Mouse (Mus musculus) lung, postnatal 0 days (tissue): Measurements from ENCODE around the gene Neurl1b. TPM values are rescaled to one million over a fixed set of nuclear protein-coding genes. Genes with fewer than 3 reads are reported as not detected.
A peak's percentile ranks its signal among the peaks of the same experiment; 100 is the strongest.

ENCODE experiments used
- ATAC-seq: fragments of 200-750 bp; cut with Nextera tagmentation; 2 replicates; pipeline ENCODE4 v1.8.0; 2017; ENCODE audit warnings: moderate library complexity
- DNase-seq: peaks from one replicate; pipeline ENCODE4 v3.0.0-alpha.2; 2016; ENCODE audit warnings: low spot score
- H3K27ac ChIP-seq: fragments of 300-500 bp; sonication (generic); 2 replicates; pipeline ENCODE4 v1.5.1; 2014; ENCODE audit warnings: antibody characterized with exemption, mild to moderate bottlenecking, low read length, mixed read lengths
- H3K27me3 ChIP-seq: fragments of 300-500 bp; sonication (generic); replicated peaks from 2 replicates; pipeline ENCODE4 v1.6.1; 2014; ENCODE audit warnings: low read length, mixed read lengths; ENCODE audit not compliant: insufficient read depth
- H3K36me3 ChIP-seq: fragments of 300-500 bp; sonication (generic); 2 replicates; pipeline ENCODE4 v1.6.1; 2014; ENCODE audit warnings: low read length, mixed read lengths; ENCODE audit not compliant: insufficient read depth
- H3K4me1 ChIP-seq: fragments of 300-500 bp; sonication (generic); 2 replicates; pipeline ENCODE4 v1.6.1; 2014; ENCODE audit warnings: antibody characterized with exemption, low read depth, low read length, mixed read lengths; ENCODE audit not compliant: insufficient read depth
- H3K4me2 ChIP-seq: fragments of 300-500 bp; sonication (generic); replicated peaks from 2 replicates; pipeline ENCODE4 v1.6.1; 2014; ENCODE audit warnings: low read depth, mild to moderate bottlenecking, low read length, moderate library complexity, mixed read lengths
- H3K4me3 ChIP-seq: fragments of 300-500 bp; sonication (generic); 2 replicates; pipeline ENCODE4 v1.5.1; 2014; ENCODE audit warnings: low read depth, low read length
- H3K9ac ChIP-seq: fragments of 300-500 bp; sonication (generic); replicated peaks from 2 replicates; pipeline ENCODE4 v1.6.1; 2014; ENCODE audit warnings: low read depth, mild to moderate bottlenecking
- H3K9me3 ChIP-seq: fragments of 300-500 bp; sonication (generic); 2 replicates; pipeline ENCODE4 v1.6.1; 2016; ENCODE audit warnings: low read length, mixed read lengths
- CTCF ChIP-seq: IDR thresholded peaks from 2 replicates; pipeline ENCODE4 v1.5.1; 2016; ENCODE audit warnings: antibody characterized with exemption, mild to moderate bottlenecking
- EP300 ChIP-seq: IDR thresholded peaks from 2 replicates; pipeline ENCODE4 v1.6.1; 2016; ENCODE audit warnings: antibody characterized with exemption, mild to moderate bottlenecking, control low read depth
- WGBS: fragments of 180-500 bp; shearing (Covaris S2); extraction: QIAGEN DNeasy Blood & Tissue Kit; methylation state at CpG from one replicate; pipeline ENCODE4 v1.1.7; 2014; 5-methylcytosine and 5-hydroxymethylcytosine counted together
- polyA plus RNA-seq: library from polyadenylated mRNA; unstranded; fragments of >200 nt; fragmentation: Nextera tagmentation; extraction: Ambion mirVana; gene quantifications from 2 replicates; pipeline ENCODE4 v1.2.1, GENCODE M21; 2015

Neurl1b gene
- polyA plus RNA-seq, 1 experiment from 2014 or later = 0.98 TPM

- no peak overlapping the region for H3K9ac ChIP-seq
- H3K27me3 ChIP-seq = no peaks in the 10 kb centered on the region
- TF ChIP-seq EP300 (peak; percentile 52), CTCF (peak; percentile 90)
- H3K4me2 ChIP-seq = no peak overlapping the region
- H3K4me1 ChIP-seq = 0 out of 2 replicates have a peak, but pooled peaks cover 4% of the 10 kb centered on the region
- ATAC-seq (peak; percentile 57), DNase-seq (peak; percentile 89)
- no peaks in the 10 kb centered on the region for H3K36me3 ChIP-seq
- H3K9me3 ChIP-seq = no peaks in the 10 kb centered on the region
- 17% methylated on average over 4 of the region's 4 CpGs for WGBS
- H3K4me3 ChIP-seq = no peak overlapping the region
- peak overlapping the region; percentile 64 for H3K27ac ChIP-seq
Measured at GRCm38 (mm10) chr17:26466741-26467150, 52.1 kb downstream of the Neurl1b start.

GRCm38 (mm10) chr17:26467619-26468018, 53.0 kb downstream of the Neurl1b start:
- 78% methylated on average over 4 of the region's 4 CpGs for WGBS
- H3K4me2 ChIP-seq = no peak overlapping the region
- TF ChIP-seq CTCF (no peak), EP300 (no peak)

GRCm38 (mm10) chr17:26468102-26468894, 53.7 kb downstream of the Neurl1b start:
- WGBS = 83% methylated on average over 13 of the region's 13 CpGs
- TF ChIP-seq EP300 (no peak), CTCF (no peak)
- no peaks in the 10 kb centered on the region for H3K27me3 ChIP-seq
- no peaks in the 10 kb centered on the region for H3K36me3 ChIP-seq
- H3K27ac ChIP-seq = no peak overlapping the region
- H3K4me3 ChIP-seq = no peak overlapping the region
- H3K9me3 ChIP-seq = no peaks in the 10 kb centered on the region
- H3K4me2 ChIP-seq = no peak overlapping the region
- ATAC-seq (no peak), DNase-seq (no peak)
- 0 out of 2 replicates have a peak, but pooled peaks cover 4% of the 10 kb centered on the region for H3K4me1 ChIP-seq
- no peak overlapping the region for H3K9ac ChIP-seq

More at GRCm38 (mm10) chr17:26467619-26468018, 53.0 kb downstream of the Neurl1b start:
- H3K36me3 ChIP-seq = no peaks in the 10 kb centered on the region
- no peaks in the 10 kb centered on the region for H3K9me3 ChIP-seq
- H3K4me1 ChIP-seq = 0 out of 2 replicates have a peak, but pooled peaks cover 4% of the 10 kb centered on the region
- ATAC-seq = no peak
- no peak overlapping the region for H3K4me3 ChIP-seq
- H3K27ac ChIP-seq = no peak overlapping the region
- DNase-seq = no peak
- no peaks in the 10 kb centered on the region for H3K27me3 ChIP-seq
- H3K9ac ChIP-seq = no peak overlapping the region

GRCm38 (mm10) chr17:26476871-26477270, 62.2 kb downstream of the Neurl1b start:
- H3K9ac ChIP-seq = no peak overlapping the region
- H3K9me3 ChIP-seq = no peaks in the 10 kb centered on the region
- 52% methylated on average over 6 of the region's 6 CpGs for WGBS
- no peaks in the 10 kb centered on the region for H3K27me3 ChIP-seq
- DNase-seq = no peak
- no peaks in the 10 kb centered on the region for H3K4me1 ChIP-seq
- ATAC-seq = no peak
- H3K4me2 ChIP-seq = no peak overlapping the region
- TF ChIP-seq EP300 (no peak), CTCF (no peak)
- no peak overlapping the region for H3K4me3 ChIP-seq
- H3K27ac ChIP-seq = no peak overlapping the region
- H3K36me3 ChIP-seq = no peaks in the 10 kb centered on the region

- Histone ChIP-seq H3K4me1 (no peaks in the 10 kb centered on the region), H3K9me3 (no peaks in the 10 kb centered on the region), H3K4me2 (no peak overlapping the region), H3K27me3 (no peaks in the 10 kb centered on the region), H3K9ac (no peak overlapping the region), H3K27ac (no peak overlapping the region), H3K4me3 (no peak overlapping the region), H3K36me3 (no peaks in the 10 kb centered on the region)
- WGBS = 69% methylated on average over 4 of the region's 4 CpGs
- no peak for TF ChIP-seq EP300
- no peak for TF ChIP-seq CTCF
- ATAC-seq (peak; percentile 26; the same call in 1 of the 2 replicates), DNase-seq (no peak)
Measured at GRCm38 (mm10) chr17:26478672-26479071, 64.0 kb downstream of the Neurl1b start.

GRCm38 (mm10) chr17:26479619-26480018, 65.0 kb downstream of the Neurl1b start:
- Histone ChIP-seq H3K36me3 (no peaks in the 10 kb centered on the region), H3K9ac (no peak overlapping the region), H3K4me2 (no peak overlapping the region), H3K4me1 (no peaks in the 10 kb centered on the region), H3K27me3 (no peaks in the 10 kb centered on the region), H3K27ac (no peak overlapping the region), H3K9me3 (no peaks in the 10 kb centered on the region), H3K4me3 (no peak overlapping the region)
- 64% methylated on average over 6 of the region's 6 CpGs for WGBS
- TF ChIP-seq CTCF = no peak
- no peak for TF ChIP-seq EP300
- ATAC-seq (peak; percentile 57), DNase-seq (peak; percentile 43)
